Mouse (Mus musculus): ENCODE measurements around the gene Fubp3.

- TF ChIP-seq MAX (IDR thresholded peaks at IDR 0.05) (no peak), USF1 (IDR thresholded peaks at IDR 0.05; ENCODE audit: low read depth) (no peak), CTCF (IDR thresholded peaks at IDR 0.05; ENCODE audit: control insufficient read depth, insufficient read depth, insufficient read length) (no peak), CEBPB (IDR thresholded peaks at IDR 0.05; ENCODE audit: low read depth) (no peak), MYOD1 (IDR thresholded peaks at IDR 0.05; ENCODE audit: control insufficient read depth, insufficient read length, low read depth) (no peak), FOSL1 (IDR thresholded peaks at IDR 0.05; ENCODE audit: insufficient read depth, low read length, poor library complexity, severe bottlenecking) (no peak), MYOG (IDR thresholded peaks at IDR 0.05; ENCODE audit: control insufficient read depth, extremely low read depth, insufficient read length) (no peak)
Measured at GRCm38 (mm10) chr2:31572915-31573635, 624 bp downstream of the Fubp3 start.
